Mouse (Mus musculus) CH12.LX (cell line): ENCODE measurements at regions not wholly inside any gene's neighbourhood (a gene's known extent, or its start where the extent isn't known, plus 50 kb on each side); places are given as distances from the start of the nearest gene placed in this dataset.

Experiments
- DNase-seq: peaks from one replicate; pipeline ENCODE4 v3.0.0-alpha.2; 2013; ENCODE audit errors: extremely low read depth
- H3K27ac ChIP-seq: 2 replicates; pipeline ENCODE4 v1.5.1; 2012; ENCODE audit warnings: low read depth, mild to moderate bottlenecking, control low read depth, moderate library complexity; ENCODE audit not compliant: insufficient read depth
- H3K27me3 ChIP-seq: replicated peaks from 2 replicates; pipeline ENCODE3; 2012; ENCODE audit warnings: inconsistent platforms
- H3K36me3 ChIP-seq, 2 experiments: replicated peaks in 1 of 2; 2 replicates each; pipeline versions ENCODE3 to v1.6.1; 2012; ENCODE audit warnings: inconsistent platforms in 1 of 2, low read length in 1 of 2, mild to moderate bottlenecking in 1 of 2, mixed read lengths in 1 of 2, moderate library complexity in 1 of 2; ENCODE audit not compliant: control insufficient read depth in 1 of 2, insufficient read depth in 1 of 2
- H3K4me1 ChIP-seq, 2 experiments: 2 replicates each; pipeline ENCODE4 v1.6.1; 2012; ENCODE audit warnings: inconsistent platforms in 1 of 2, moderate library complexity in 1 of 2; ENCODE audit not compliant: insufficient read depth in 2 of 2, control insufficient read depth in 1 of 2
- H3K4me2 ChIP-seq: 2 replicates; pipeline ENCODE4 v1.6.1; 2012; ENCODE audit warnings: low read depth, mild to moderate bottlenecking, control low read depth; ENCODE audit not compliant: poor library complexity, insufficient read depth, severe bottlenecking
- H3K4me3 ChIP-seq, 3 experiments: fragments of 150-350 bp in 1 of 3; sonication (generic) in 1 of 3; replicated peaks in 1 of 3; 2 replicates each; pipeline versions ENCODE3 to v1.5.1; 2011 to 2012; ENCODE audit warnings: low read depth in 2 of 3, low read length in 2 of 3, mild to moderate bottlenecking in 2 of 3, moderate library complexity in 2 of 3, control low read depth in 1 of 3, improper control_type of control experiment in 1 of 3, inconsistent platforms in 1 of 3, mixed read lengths in 1 of 3; ENCODE audit not compliant: poor library complexity in 1 of 3
- H3K79me2 ChIP-seq: replicated peaks from 2 replicates; pipeline ENCODE4 v1.6.1; 2012; ENCODE audit warnings: mild to moderate bottlenecking, moderate library complexity; ENCODE audit not compliant: control insufficient read depth, poor library complexity, insufficient read depth, severe bottlenecking; ENCODE audit errors: extremely low read depth
- H3K9ac ChIP-seq: 2 replicates; pipeline ENCODE4 v1.6.1; 2012; ENCODE audit warnings: low read depth, mild to moderate bottlenecking, control low read depth, moderate library complexity; ENCODE audit not compliant: insufficient read depth
- H3K9me3 ChIP-seq: replicated peaks from 2 replicates; pipeline ENCODE3; 2012; ENCODE audit warnings: low read length, inconsistent platforms, mixed read lengths
- BHLHE40 ChIP-seq: IDR thresholded peaks from 2 replicates; pipeline ENCODE4 v1.6.1; 2011; ENCODE audit warnings: mild to moderate bottlenecking, low read depth, low read length, improper control_type of control experiment
- CHD2 ChIP-seq: IDR thresholded peaks from 2 replicates; pipeline ENCODE4 v1.6.1; 2011; ENCODE audit warnings: low read length, improper control_type of control experiment
- CTCF ChIP-seq, 2 experiments: IDR thresholded peaks in 1 of 2; conservative IDR thresholded peaks in 1 of 2; 2 replicates each; pipeline ENCODE4 v1.5.1; 2011 to 2012; ENCODE audit warnings: low read depth in 2 of 2, low read length in 2 of 2, improper control_type of control experiment in 1 of 2, inconsistent platforms in 1 of 2, mild to moderate bottlenecking in 1 of 2, moderate library complexity in 1 of 2
- E2F4 ChIP-seq: IDR thresholded peaks from 2 replicates; pipeline ENCODE4 v1.6.1; 2011; ENCODE audit warnings: low read depth, low read length, improper control_type of control experiment; ENCODE audit not compliant: insufficient replicate concordance
- ELF1 ChIP-seq: IDR thresholded peaks from 2 replicates; pipeline ENCODE4 v1.6.1; 2014; ENCODE audit warnings: low read depth, mild to moderate bottlenecking, inconsistent platforms, low read length, improper control_type of control experiment
- EP300 ChIP-seq: IDR thresholded peaks from 2 replicates; pipeline ENCODE4 v1.6.1; 2011; ENCODE audit warnings: low read length, improper control_type of control experiment
- GABPA ChIP-seq: IDR thresholded peaks from 2 replicates; pipeline ENCODE4 v1.6.1; 2012; ENCODE audit warnings: low read depth, low read length, improper control_type of control experiment, inconsistent platforms; ENCODE audit not compliant: insufficient replicate concordance
- IRF4 ChIP-seq: IDR thresholded peaks from 2 replicates; pipeline ENCODE4 v1.6.1; 2014; ENCODE audit warnings: low read depth, mild to moderate bottlenecking, inconsistent platforms, low read length, improper control_type of control experiment
- JUND ChIP-seq: conservative IDR thresholded peaks from 2 replicates; pipeline ENCODE4 v1.6.1; 2011; ENCODE audit warnings: low read depth, low read length, improper control_type of control experiment
- KAT2A ChIP-seq: IDR thresholded peaks from 2 replicates; pipeline ENCODE4 v1.6.1; 2012; ENCODE audit warnings: low read length, improper control_type of control experiment, inconsistent platforms; ENCODE audit not compliant: insufficient replicate concordance
- MAX ChIP-seq: IDR thresholded peaks from 2 replicates; pipeline ENCODE4 v1.6.1; 2011; ENCODE audit warnings: low read length, improper control_type of control experiment
- MAZ ChIP-seq: IDR thresholded peaks from 2 replicates; pipeline ENCODE4 v1.6.1; 2012; ENCODE audit warnings: low read depth, mild to moderate bottlenecking, inconsistent platforms, low read length, improper control_type of control experiment, moderate library complexity
- MXI1 ChIP-seq: IDR thresholded peaks from 2 replicates; pipeline ENCODE4 v1.6.1; 2011; ENCODE audit warnings: mild to moderate bottlenecking, low read depth, low read length, improper control_type of control experiment
- PAX5 ChIP-seq: IDR thresholded peaks from 2 replicates; pipeline ENCODE4 v1.6.1; 2012; ENCODE audit warnings: low read length, inconsistent platforms, mixed read lengths
- POLR2AphosphoS2 ChIP-seq: IDR thresholded peaks from 2 replicates; pipeline ENCODE4 v1.6.1; 2011; ENCODE audit warnings: low read depth, low read length, improper control_type of control experiment
- RAD21 ChIP-seq: IDR thresholded peaks from 2 replicates; pipeline ENCODE4 v1.6.1; 2011; ENCODE audit warnings: low read depth, mild to moderate bottlenecking, low read length, improper control_type of control experiment, moderate library complexity
- RCOR1 ChIP-seq: conservative IDR thresholded peaks from 2 replicates; pipeline ENCODE4 v1.6.1; 2012; ENCODE audit warnings: low read depth, mild to moderate bottlenecking, inconsistent platforms, low read length, improper control_type of control experiment
- SIN3A ChIP-seq: IDR thresholded peaks from 2 replicates; pipeline ENCODE4 v1.6.1; 2012; ENCODE audit warnings: low read length, improper control_type of control experiment, inconsistent platforms
- SMC3 ChIP-seq: IDR thresholded peaks from 2 replicates; pipeline ENCODE4 v1.6.1; 2011; ENCODE audit warnings: low read depth, low read length, improper control_type of control experiment
- TBP ChIP-seq: conservative IDR thresholded peaks from 2 replicates; pipeline ENCODE4 v1.6.1; 2011; ENCODE audit warnings: low read depth, low read length, improper control_type of control experiment
- TCF12 ChIP-seq: IDR thresholded peaks from 2 replicates; pipeline ENCODE4 v1.6.1; 2014; ENCODE audit warnings: low read depth, mild to moderate bottlenecking, inconsistent platforms, low read length, improper control_type of control experiment
- USF1 ChIP-seq: IDR thresholded peaks from 2 replicates; pipeline ENCODE4 v1.6.1; 2014; ENCODE audit warnings: low read depth, mild to moderate bottlenecking, inconsistent platforms, low read length, improper control_type of control experiment
- USF2 ChIP-seq: conservative IDR thresholded peaks from 2 replicates; pipeline ENCODE4 v1.6.1; 2011; ENCODE audit warnings: low read depth, low read length, improper control_type of control experiment
- ZKSCAN1 ChIP-seq: IDR thresholded peaks from 2 replicates; pipeline ENCODE4 v1.6.1; 2012; ENCODE audit warnings: low read depth, inconsistent platforms, low read length, improper control_type of control experiment, borderline replicate concordance
- dilution Hi-C: fragments of 300-500 bp; cut with MboI; formaldehyde crosslinking; loops from 2 replicates; pipeline ENCODE4 v1.14.3; 2020; ENCODE audit warnings: low sequenced_read_pairs; ENCODE audit not compliant: extremely low pct_unique_long_range_greater_than_20kb, extremely low pct_ligation_motif_present
- in situ Hi-C: fragments of 300-500 bp; cut with MboI; formaldehyde crosslinking; loops from 3 replicates; pipeline ENCODE4 v1.14.3; 2019; ENCODE audit warnings: low sequenced_read_pairs, low pct_ligation_motif_present, low pct_unique_long_range_greater_than_20kb, mixed read lengths

DNA sequence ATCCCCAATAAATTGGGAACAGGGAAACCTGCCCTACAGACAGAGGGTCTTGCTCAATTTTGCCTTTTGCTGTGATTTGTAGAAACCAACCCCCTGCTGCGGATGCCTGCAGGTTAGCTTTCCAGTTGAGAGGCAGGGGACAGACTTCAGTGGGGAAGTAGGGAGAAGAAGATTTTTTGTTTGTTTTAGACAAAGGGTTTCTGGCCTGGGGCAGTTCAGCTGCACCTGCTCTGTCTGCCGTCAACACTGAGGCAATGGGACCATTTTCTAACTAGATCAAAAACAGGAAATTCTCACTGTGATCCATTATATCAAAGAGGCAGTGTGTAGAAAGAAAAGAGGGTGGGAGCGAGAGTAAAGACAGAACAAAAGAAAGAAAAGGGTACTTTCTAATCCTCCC lies 665.6 kb upstream of the 4930452B06Rik start:
- Histone ChIP-seq H3K4me2 (no peak overlapping the region), H3K4me3 (no peak overlapping the region), H3K9me3 (no peaks in the 10 kb centered on the region), H3K27me3 (no peaks in the 10 kb centered on the region), H3K36me3 (no peaks in the 10 kb centered on the region), H3K79me2 (no peaks in the 10 kb centered on the region), H3K9ac (no peak overlapping the region), H3K27ac (no peak overlapping the region)
- dilution Hi-C loops: no loop called here
- no peak for DNase-seq
- TF ChIP-seq SIN3A: no peak
- TF ChIP-seq POLR2AphosphoS2: no peak
- no peak for TF ChIP-seq MXI1
- no peak for TF ChIP-seq MAZ
- TF ChIP-seq EP300: no peak
- TF ChIP-seq BHLHE40: no peak
- TF ChIP-seq TCF12: no peak
- TF ChIP-seq KAT2A: no peak
- no peak for TF ChIP-seq TBP
- no peak for TF ChIP-seq CHD2
- no peak for TF ChIP-seq USF2
- TF ChIP-seq GABPA: no peak
- TF ChIP-seq PAX5: no peak
- no peak for TF ChIP-seq ELF1
- TF ChIP-seq ZKSCAN1: no peak
- TF ChIP-seq E2F4: no peak
- no peak for TF ChIP-seq RCOR1
- TF ChIP-seq RAD21: no peak
- TF ChIP-seq USF1: no peak
- TF ChIP-seq, all 38 proteins: peak for 0
- H3K4me1 ChIP-seq: peaks cover 0 to 4% of the 10 kb centered on the region in 2 experiments; a peak in 1 of 4 replicates
- in situ Hi-C loops: no loop called here

DNA sequence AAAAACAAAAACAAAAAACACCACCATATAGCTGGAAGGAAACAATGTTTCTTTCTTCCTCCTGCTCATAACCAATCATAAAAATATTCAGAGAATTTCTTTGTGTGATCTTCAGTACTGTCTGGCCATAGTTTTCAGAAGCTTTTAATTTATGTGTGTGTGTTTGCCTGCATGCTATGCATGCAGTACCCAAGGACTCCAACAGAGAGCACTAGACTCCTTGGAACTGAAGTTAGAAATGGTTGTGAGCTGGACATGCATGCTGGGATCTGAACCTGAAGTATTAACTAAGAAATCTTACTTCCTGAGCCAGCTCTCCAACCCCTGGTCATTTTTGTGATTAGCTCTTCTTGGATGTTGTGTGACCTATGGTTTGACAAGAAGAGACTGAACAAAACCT lies 664.7 kb upstream of the 4930452B06Rik start:
- peak; percentile 14 for DNase-seq
- peak; percentile 26 to 57; a peak in 2 of 4 replicates for TF ChIP-seq CTCF (conservative IDR thresholded peaks at IDR 0.05 in 1 of 2, IDR thresholded peaks at IDR 0.05 in 1 of 2; ENCODE audit: low read depth in 2 of 2, low read length in 2 of 2)
- TF ChIP-seq MXI1: no peak
- no peak for TF ChIP-seq IRF4
- TF ChIP-seq MAX: no peak
- TF ChIP-seq RAD21: peak; percentile 54
- no peak for TF ChIP-seq USF1
- peak; percentile 37 for TF ChIP-seq SMC3
- no peak for TF ChIP-seq JUND
- TF ChIP-seq, all 38 proteins: peak for 3
- Histone ChIP-seq H3K4me1 (peaks cover 0 to 6% of the 10 kb centered on the region in 2 experiments; a peak in 2 of 4 replicates), H3K9ac (no peak overlapping the region), H3K4me2 (no peak overlapping the region), H3K9me3 (no peaks in the 10 kb centered on the region), H3K4me3 (no peak overlapping the region), H3K27ac (no peak overlapping the region), H3K36me3 (no peaks in the 10 kb centered on the region), H3K27me3 (no peaks in the 10 kb centered on the region), H3K79me2 (no peaks in the 10 kb centered on the region)
- dilution Hi-C loops (no loop called here), in situ Hi-C loops (no loop called here)
